Mouse (Mus musculus) small intestine, adult 2 months (tissue): ENCODE results near the gene Lamp5.

Source experiments
- CTCF ChIP-seq: fragments of 200-500 bp; IDR thresholded peaks from 2 replicates; pipeline ENCODE4 v1.5.1; 2012; ENCODE audit warnings: low read depth, mild to moderate bottlenecking, control low read depth, inconsistent platforms, low read length, moderate library complexity, mixed read lengths; ENCODE audit not compliant: insufficient replicate concordance, insufficient read length; ENCODE audit errors: extremely low read depth
- POLR2A ChIP-seq: fragments of 200-500 bp; IDR thresholded peaks from 2 replicates; pipeline ENCODE4 v1.6.1; 2012; ENCODE audit warnings: low read depth, mild to moderate bottlenecking, control low read depth, inconsistent platforms, low read length, moderate library complexity

DNA sequence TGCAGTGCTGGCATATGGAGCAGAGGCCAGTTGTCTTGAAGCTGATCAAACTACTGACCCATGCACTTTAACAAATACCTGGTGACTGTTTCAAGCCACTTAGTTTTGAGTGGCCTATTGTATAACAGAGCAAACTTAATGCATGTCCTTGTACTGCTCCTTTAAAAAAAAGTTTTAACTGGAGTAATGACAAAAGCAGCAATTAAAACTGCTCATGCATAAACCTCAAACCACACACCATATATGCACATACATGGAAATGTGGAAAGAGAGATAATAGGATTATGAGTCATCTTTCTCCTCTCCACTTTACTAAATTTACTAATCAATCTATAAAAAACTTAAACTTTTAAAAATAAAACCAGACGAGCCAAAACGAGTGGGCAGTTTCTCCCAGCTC lies 43.9 kb downstream of the Lamp5 start:
- TF ChIP-seq CTCF (no peak), POLR2A (no peak)
